Mouse (Mus musculus): ENCODE data around the gene Il24. TPM values are rescaled to one million over a fixed set of nuclear protein-coding genes. Genes with fewer than 3 reads are reported as not detected.

Il24 gene
- polyA plus RNA-seq, 1 experiment from 2014 or later = 0.18 TPM

DNA sequence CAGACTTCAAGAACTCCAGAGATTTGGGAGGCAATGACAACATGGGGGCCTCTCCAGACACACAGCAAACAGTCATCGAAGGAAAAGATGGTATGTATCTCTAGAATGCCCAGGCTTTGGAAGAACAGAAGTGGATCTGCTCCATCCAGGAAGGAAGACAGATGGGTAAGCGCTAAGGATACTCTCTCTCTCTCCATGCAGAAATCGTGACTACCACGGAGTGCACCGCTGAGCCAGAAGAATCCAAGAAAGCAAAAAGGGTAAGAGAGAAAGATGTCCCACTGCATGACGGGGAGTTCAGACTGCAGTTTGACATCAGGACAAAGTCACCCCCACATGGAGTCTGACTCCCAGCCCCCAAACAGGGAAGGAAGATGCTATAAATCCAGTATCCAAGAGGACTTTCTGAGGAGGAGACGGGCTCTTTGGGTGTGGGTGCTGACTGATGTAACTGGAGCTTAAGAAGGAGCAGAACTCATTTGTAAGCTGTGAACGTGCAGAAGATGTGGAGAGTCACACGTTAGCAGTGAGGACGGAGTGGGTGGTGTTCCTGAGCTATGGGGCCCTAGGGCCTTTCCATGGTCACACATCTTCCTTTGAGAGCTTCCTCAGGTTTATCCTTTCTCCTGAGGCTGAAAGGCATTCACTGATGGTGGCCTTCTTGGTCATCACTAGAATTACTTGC lies 37.6 kb downstream of the Il24 start:
- 89% methylated on average over 10 of the region's 10 CpGs for WGBS
- no peaks in the 10 kb centered on the region for H3K4me1 ChIP-seq
- H3K4me2 ChIP-seq = no peak overlapping the region
- no peaks in the 10 kb centered on the region for H3K36me3 ChIP-seq
- no peak overlapping the region for H3K9ac ChIP-seq
- no peak overlapping the region for H3K4me3 ChIP-seq
- no peaks in the 10 kb centered on the region for H3K9me3 ChIP-seq
- H3K27me3 ChIP-seq = no peaks in the 10 kb centered on the region
- ATAC-seq (ENCODE audit: insufficient number of reproducible peaks, insufficient read depth, low FRiP score, low TSS enrichment, low read depth) = no peak
- no peak overlapping the region for H3K27ac ChIP-seq

DNA sequence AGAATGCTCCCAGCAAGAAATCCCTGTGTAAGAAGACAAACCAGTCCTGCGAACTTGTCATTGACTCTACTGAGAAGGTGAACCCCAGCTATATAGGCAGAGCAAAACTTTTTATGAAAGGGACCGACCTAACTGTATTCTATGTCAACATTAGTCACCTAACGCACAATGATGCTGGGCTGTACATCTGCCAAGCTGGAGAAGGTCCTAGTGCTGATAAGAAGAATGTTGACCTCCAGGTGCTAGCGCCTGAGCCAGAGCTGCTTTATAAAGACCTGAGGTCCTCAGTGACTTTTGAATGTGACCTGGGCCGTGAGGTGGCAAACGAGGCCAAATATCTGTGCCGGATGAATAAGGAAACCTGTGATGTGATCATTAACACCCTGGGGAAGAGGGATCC lies 42.7 kb downstream of the Il24 start:
- Histone ChIP-seq H3K4me2 (no peak overlapping the region), H3K27me3 (no peaks in the 10 kb centered on the region), H3K4me3 (no peak overlapping the region), H3K9me3 (no peaks in the 10 kb centered on the region), H3K9ac (no peak overlapping the region), H3K27ac (no peak overlapping the region), H3K4me1 (no peaks in the 10 kb centered on the region), H3K36me3 (no peaks in the 10 kb centered on the region)
- 91% methylated on average over 7 of the region's 7 CpGs for WGBS
- ATAC-seq (ENCODE audit: insufficient number of reproducible peaks, insufficient read depth, low FRiP score, low TSS enrichment, low read depth) = no peak

- no peak overlapping the region for H3K27ac ChIP-seq
- H3K36me3 ChIP-seq = no peaks in the 10 kb centered on the region
- no peak overlapping the region for H3K4me2 ChIP-seq
- no peak for ATAC-seq (ENCODE audit: insufficient number of reproducible peaks, insufficient read depth, low FRiP score, low TSS enrichment, low read depth)
- H3K27me3 ChIP-seq = no peaks in the 10 kb centered on the region
- H3K4me3 ChIP-seq = no peak overlapping the region
- WGBS = 87% methylated on average over 7 of the region's 7 CpGs
- H3K4me1 ChIP-seq = no peaks in the 10 kb centered on the region
- H3K9me3 ChIP-seq = no peaks in the 10 kb centered on the region
- H3K9ac ChIP-seq = no peak overlapping the region
Measured at GRCm38 (mm10) chr1:130841621-130842020, 45.6 kb downstream of the Il24 start.

DNA sequence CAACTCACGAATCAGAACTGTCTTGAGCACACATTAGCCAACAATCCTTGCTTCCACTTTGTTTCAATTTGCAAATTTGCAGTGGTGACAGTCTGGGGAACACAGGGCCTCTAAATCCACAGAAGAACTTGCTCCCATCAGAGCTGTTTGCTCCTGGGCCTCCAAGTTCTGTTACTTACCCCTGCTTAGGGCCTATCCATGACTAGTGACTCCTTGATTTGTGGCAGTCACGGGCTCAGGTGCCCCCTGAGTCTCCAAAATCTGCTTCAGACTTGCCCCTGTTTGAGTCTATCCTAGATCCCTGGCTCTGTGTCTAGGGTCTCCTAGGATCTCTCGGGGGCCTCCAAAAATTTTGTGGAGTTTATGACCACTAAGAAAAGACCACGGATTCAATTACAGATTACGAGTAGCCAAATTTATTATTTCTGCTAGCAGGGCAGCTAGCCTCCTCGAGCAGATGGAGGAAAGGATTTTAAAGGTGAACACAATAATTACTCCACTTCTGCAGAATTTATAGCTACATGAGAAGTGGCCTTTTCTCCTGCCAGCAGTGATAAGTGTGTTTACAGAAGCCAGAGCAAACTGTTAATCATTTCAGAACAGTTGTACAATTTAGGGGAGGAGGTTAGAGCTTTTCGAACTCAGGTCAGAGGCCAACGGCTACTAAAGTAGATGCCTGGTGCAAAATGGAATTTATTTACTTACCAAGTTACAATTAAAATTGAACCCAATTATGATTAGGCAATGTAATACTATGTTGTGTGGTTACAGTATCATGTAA lies 46.5 kb downstream of the Il24 start:
- Histone ChIP-seq H3K36me3 (no peaks in the 10 kb centered on the region), H3K9ac (no peak overlapping the region), H3K4me1 (no peaks in the 10 kb centered on the region), H3K9me3 (no peaks in the 10 kb centered on the region), H3K4me3 (no peak overlapping the region), H3K27me3 (no peaks in the 10 kb centered on the region), H3K4me2 (no peak overlapping the region), H3K27ac (no peak overlapping the region)
- WGBS = 78% methylated on average over 8 of the region's 8 CpGs
- ATAC-seq (ENCODE audit: insufficient number of reproducible peaks, insufficient read depth, low FRiP score, low TSS enrichment, low read depth) = no peak

DNA sequence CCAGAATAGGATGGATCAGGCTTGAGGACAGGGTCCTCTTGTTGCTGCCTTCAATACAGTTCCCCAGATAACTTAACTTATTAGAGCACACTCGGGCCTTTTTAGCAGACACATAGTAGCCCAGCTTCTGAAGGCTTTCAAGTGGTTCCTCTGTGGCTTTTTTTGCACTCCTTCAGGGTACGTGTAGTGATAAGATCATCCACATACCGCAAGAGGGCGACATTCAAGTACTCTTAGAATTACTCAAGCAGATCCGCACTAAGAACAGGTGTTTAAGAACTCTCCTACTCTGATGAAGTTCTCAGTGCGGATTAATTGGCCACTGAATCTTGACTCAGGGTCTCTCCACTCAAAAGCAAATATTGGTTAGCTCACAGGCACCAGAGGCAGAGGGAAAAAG lies 49.0 kb downstream of the Il24 start:
- no peak overlapping the region for H3K27ac ChIP-seq
- 45% methylated on average over 6 of the region's 6 CpGs for WGBS
- H3K9me3 ChIP-seq = no peaks in the 10 kb centered on the region
- ATAC-seq (ENCODE audit: insufficient number of reproducible peaks, insufficient read depth, low FRiP score, low TSS enrichment, low read depth) = no peak
- no peaks in the 10 kb centered on the region for H3K27me3 ChIP-seq
- H3K4me3 ChIP-seq = no peak overlapping the region
- H3K36me3 ChIP-seq = no peaks in the 10 kb centered on the region
- no peaks in the 10 kb centered on the region for H3K4me1 ChIP-seq
- H3K9ac ChIP-seq = no peak overlapping the region
- no peak overlapping the region for H3K4me2 ChIP-seq

DNA sequence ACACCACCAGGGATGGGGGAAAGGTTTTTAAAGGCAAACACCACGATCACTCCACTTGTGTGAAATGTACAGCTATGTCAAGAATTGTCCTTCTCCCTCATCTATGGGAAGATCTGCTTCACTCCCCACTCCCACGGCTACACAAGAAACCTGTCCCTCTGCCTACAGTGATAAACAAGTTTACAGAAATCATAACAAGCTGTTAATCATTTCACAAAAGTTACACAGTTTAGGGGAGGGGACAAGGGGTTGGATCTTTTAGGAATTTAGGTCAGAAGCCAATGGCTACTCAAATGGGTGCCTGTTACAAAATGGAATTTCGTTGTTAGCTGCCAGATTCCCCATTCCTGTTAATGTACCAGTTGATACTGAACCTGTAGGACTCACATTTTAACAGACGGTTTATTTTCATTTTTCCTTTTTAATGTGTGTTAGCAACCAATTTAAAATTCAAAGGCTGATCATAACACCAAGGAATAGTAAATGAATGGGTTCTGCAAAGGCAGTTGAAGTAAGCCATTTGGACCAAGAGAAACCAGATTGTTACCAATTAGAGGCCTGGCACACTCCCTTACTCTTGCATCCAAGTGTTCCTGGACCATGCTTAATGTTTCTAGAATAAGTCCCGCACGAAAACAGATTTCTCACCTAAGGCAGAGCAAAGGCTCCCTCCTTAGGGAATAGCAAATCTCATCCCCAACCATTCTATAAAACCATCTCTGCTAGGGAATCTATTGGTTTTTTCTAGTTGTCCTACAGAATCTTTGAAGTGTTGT lies 51.9 kb downstream of the Il24 start:
- no peaks in the 10 kb centered on the region for H3K9me3 ChIP-seq
- no peak overlapping the region for H3K9ac ChIP-seq
- no peak overlapping the region for H3K27ac ChIP-seq
- no peaks in the 10 kb centered on the region for H3K36me3 ChIP-seq
- 87% methylated on average over 6 of the region's 6 CpGs for WGBS
- H3K4me1 ChIP-seq = no peaks in the 10 kb centered on the region
- no peak overlapping the region for H3K4me2 ChIP-seq
- H3K4me3 ChIP-seq = no peak overlapping the region
- no peaks in the 10 kb centered on the region for H3K27me3 ChIP-seq
- no peak for ATAC-seq (ENCODE audit: insufficient number of reproducible peaks, insufficient read depth, low FRiP score, low TSS enrichment, low read depth)

DNA sequence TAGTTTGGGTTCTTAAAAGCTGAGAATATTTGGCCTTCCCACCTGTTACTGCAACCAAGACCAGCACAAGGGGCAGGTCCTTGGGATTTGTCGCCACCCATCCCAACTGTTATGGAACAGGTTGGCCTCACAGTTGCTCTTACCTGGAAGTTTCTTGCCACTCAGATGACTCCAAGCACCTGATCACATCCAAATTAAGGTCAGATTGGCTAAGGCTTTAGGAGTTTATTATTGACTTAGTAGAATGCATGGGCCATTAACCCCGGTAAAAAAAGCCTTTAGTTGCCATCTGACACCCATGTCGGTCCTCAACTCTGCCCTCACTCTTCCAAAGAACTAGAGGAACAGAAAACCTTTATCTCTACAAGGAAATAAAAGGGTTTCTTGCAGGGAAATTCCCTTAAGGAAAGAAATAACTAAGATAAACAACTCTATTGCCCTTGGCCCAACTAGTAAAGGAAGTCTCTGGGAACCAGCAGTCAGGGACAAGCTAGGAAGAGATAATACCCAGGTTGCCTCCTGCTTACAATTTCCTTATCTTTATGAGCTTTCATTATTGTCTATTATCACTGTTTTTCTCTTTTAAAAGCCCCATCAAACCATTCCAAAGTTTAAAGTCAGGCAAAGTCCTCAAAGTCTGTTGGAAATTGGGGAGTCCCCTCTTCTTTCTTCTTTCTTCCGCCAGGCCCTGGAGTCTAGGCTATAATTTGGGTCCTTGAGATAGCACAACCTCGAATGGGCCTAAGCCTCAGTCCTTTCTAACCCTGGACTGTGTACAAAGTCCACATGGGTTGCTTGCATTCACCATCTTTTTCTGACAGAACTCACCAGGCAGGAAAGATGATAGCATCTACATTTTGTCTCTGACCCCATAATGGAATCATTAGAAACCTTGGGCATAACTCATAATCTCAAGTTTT lies 54.8 kb downstream of the Il24 start:
- no peak overlapping the region for H3K4me3 ChIP-seq
- no peaks in the 10 kb centered on the region for H3K36me3 ChIP-seq
- WGBS = 73% methylated on average over 5 of the region's 5 CpGs
- H3K4me1 ChIP-seq = no peaks in the 10 kb centered on the region
- H3K4me2 ChIP-seq = no peak overlapping the region
- H3K9ac ChIP-seq = no peak overlapping the region
- no peak for ATAC-seq (ENCODE audit: insufficient number of reproducible peaks, insufficient read depth, low FRiP score, low TSS enrichment, low read depth)
- no peaks in the 10 kb centered on the region for H3K27me3 ChIP-seq
- H3K9me3 ChIP-seq = no peaks in the 10 kb centered on the region
- H3K27ac ChIP-seq = no peak overlapping the region

Other genes starting within 250 kb of the Il24 start
- not detected in 2 replicates for gene C4bp, start 225.8 kb downstream of the Il24 start, polyA plus RNA-seq (2015; fragmentation: Nextera tagmentation; extraction: Ambion mirVana)
- gene Gm29427, start 171.7 kb downstream of the Il24 start, polyA plus RNA-seq (2015; fragmentation: Nextera tagmentation; extraction: Ambion mirVana) = not detected in 2 replicates
- 14.0 and 15.3 TPM in 2 replicates for gene Yod1, start 170.1 kb downstream of the Il24 start, polyA plus RNA-seq (2015; fragmentation: Nextera tagmentation; extraction: Ambion mirVana)
- 11.3 and 12.2 TPM in 2 replicates for gene Pfkfb2, start 158.2 kb downstream of the Il24 start, polyA plus RNA-seq (2015; fragmentation: Nextera tagmentation; extraction: Ambion mirVana)
- gene AA986860, start 155.5 kb downstream of the Il24 start, polyA plus RNA-seq (2015; fragmentation: Nextera tagmentation; extraction: Ambion mirVana) = 1.5 TPM in 2 replicates
- gene Fcamr, start 86.6 kb downstream of the Il24 start, polyA plus RNA-seq (2015; fragmentation: Nextera tagmentation; extraction: Ambion mirVana) = not detected in 2 replicates
- gene Pigr, start 60.8 kb downstream of the Il24 start, polyA plus RNA-seq (2015; fragmentation: Nextera tagmentation; extraction: Ambion mirVana) = 0.41 TPM in 1 of 2 replicates, not detected in the other
- gene Fcmr, start 21.8 kb downstream of the Il24 start, polyA plus RNA-seq (2015; fragmentation: Nextera tagmentation; extraction: Ambion mirVana) = not detected in 2 replicates
- gene Il20, start 24.0 kb upstream of the Il24 start, polyA plus RNA-seq (2015; fragmentation: Nextera tagmentation; extraction: Ambion mirVana) = not detected in 2 replicates
- gene Il19, start 52.7 kb upstream of the Il24 start, polyA plus RNA-seq (2015; fragmentation: Nextera tagmentation; extraction: Ambion mirVana) = not detected in 2 replicates
- gene Il10, start 132.4 kb upstream of the Il24 start, polyA plus RNA-seq (2015; fragmentation: Nextera tagmentation; extraction: Ambion mirVana) = not detected in 2 replicates
- gene Mapkapk2, start 210.4 kb upstream of the Il24 start, polyA plus RNA-seq (2015; fragmentation: Nextera tagmentation; extraction: Ambion mirVana) = 39.8 and 40.4 TPM in 2 replicates